Mouse (Mus musculus): ENCODE results near the gene Gm6034. TPM values are rescaled to one million over a fixed set of nuclear protein-coding genes. Genes with fewer than 3 reads are reported as not detected.

Gm6034 gene
- total RNA-seq, 1 experiment from 2014 or later: not detected

Other genes with a start within 250 kb of the Gm6034 start
- 128 and 182 TPM in 2 replicates for gene Ier3, start 221.3 kb upstream of the Gm6034 start, total RNA-seq (2017)
- gene Flot1, start 219.7 kb upstream of the Gm6034 start, total RNA-seq (2017): 134 and 140 TPM in 2 replicates
- 873 and 988 TPM in 2 replicates for gene Tubb5, start 204.7 kb upstream of the Gm6034 start, total RNA-seq (2017)
- 26.0 and 40.0 TPM in 2 replicates for gene Mdc1, start 201.4 kb upstream of the Gm6034 start, total RNA-seq (2017)
- 53.1 and 73.0 TPM in 2 replicates for gene Nrm, start 181.6 kb upstream of the Gm6034 start, total RNA-seq (2017)
- 35.9 and 44.0 TPM in 2 replicates for gene Ppp1r18, start 177.4 kb upstream of the Gm6034 start, total RNA-seq (2017)
- 39.1 and 57.0 TPM in 2 replicates for gene Dhx16, start 163.1 kb upstream of the Gm6034 start, total RNA-seq (2017)
- gene 2310061I04Rik, start 145.5 kb upstream of the Gm6034 start, total RNA-seq (2017): 4.9 and 17.4 TPM in 2 replicates
- 13.0 and 18.1 TPM in 2 replicates for gene Atat1, start 132.9 kb upstream of the Gm6034 start, total RNA-seq (2017)
- 47.0 and 51.8 TPM in 2 replicates for gene Mrps18b, start 126.6 kb upstream of the Gm6034 start, total RNA-seq (2017)
- 175 and 218 TPM in 2 replicates for gene Ppp1r10, start 126.5 kb upstream of the Gm6034 start, total RNA-seq (2017)
- gene Abcf1, start 73.2 kb upstream of the Gm6034 start, total RNA-seq (2017): 139 and 356 TPM in 2 replicates
- 18.3 and 22.1 TPM in 2 replicates for gene Gnl1, start 63.1 kb upstream of the Gm6034 start, total RNA-seq (2017)
- gene Prr3, start 62.7 kb upstream of the Gm6034 start, total RNA-seq (2017): 15.4 and 27.2 TPM in 2 replicates
- gene H2-T24, start 22.4 kb upstream of the Gm6034 start, total RNA-seq (2017): 16.8 and 23.6 TPM in 2 replicates
- 197 and 236 TPM in 2 replicates for gene H2-T23, start 10.1 kb upstream of the Gm6034 start, total RNA-seq (2017)
- 66.7 and 102 TPM in 2 replicates for gene H2-T22, start 214 bp upstream of the Gm6034 start, total RNA-seq (2017)
- gene Gm11127, start 15.4 kb downstream of the Gm6034 start, total RNA-seq (2017): not detected in 2 replicates
- 0.56 TPM in 1 of 2 replicates, not detected in the other for gene Gm19684, start 78.7 kb downstream of the Gm6034 start, total RNA-seq (2017)
- not detected in 2 replicates for gene Gm7030, start 86.5 kb downstream of the Gm6034 start, total RNA-seq (2017)
- not detected in 2 replicates for gene Gm8909, start 125.6 kb downstream of the Gm6034 start, total RNA-seq (2017)
- gene H2-T3, start 147.3 kb downstream of the Gm6034 start, total RNA-seq (2017): 0.75 and 1.1 TPM in 2 replicates
- gene Rpp21, start 215.1 kb downstream of the Gm6034 start, total RNA-seq (2017): 32.9 and 39.8 TPM in 2 replicates
- gene Trim39, start 229.3 kb downstream of the Gm6034 start, total RNA-seq (2017): 27.0 and 28.5 TPM in 2 replicates
- gene H2-M10.2, start 243.5 kb downstream of the Gm6034 start, total RNA-seq (2017): not detected in 2 replicates